Mouse (Mus musculus): ENCODE measurements around the gene Pik3c2a. TPM values are rescaled to one million over a fixed set of nuclear protein-coding genes. Genes with fewer than 3 reads are reported as not detected.
"Not testable (repeated sequence)": the region's sequence is repeated elsewhere in the genome, so short reads cannot be mapped to it uniquely, and the experiment has no call there.

The Pik3c2a gene
- polyA plus RNA-seq, 1 experiment = 8.7 TPM

GRCm38 (mm10) chr7:116392329-116392728 is 50.9 kb downstream of the Pik3c2a start:
- no peak for DNase-seq (ENCODE audit: low read depth)

- not testable (repeated sequence) for DNase-seq (ENCODE audit: low read depth)
Measured at GRCm38 (mm10) chr7:116387389-116387788, 55.9 kb downstream of the Pik3c2a start.

GRCm38 (mm10) chr7:116379181-116379580 is 64.1 kb downstream of the Pik3c2a start:
- DNase-seq (ENCODE audit: low read depth) = not testable (repeated sequence)

GRCm38 (mm10) chr7:116374284-116374683 is 69.0 kb downstream of the Pik3c2a start:
- no peak for DNase-seq (ENCODE audit: low read depth)

- DNase-seq (ENCODE audit: low read depth) = peak; percentile 37
Measured at GRCm38 (mm10) chr7:116336226-116336625, 107.0 kb downstream of the Pik3c2a start.

GRCm38 (mm10) chr7:116335133-116335532 is 108.1 kb downstream of the Pik3c2a start:
- no peak for DNase-seq (ENCODE audit: low read depth)

- no peak for DNase-seq (ENCODE audit: low read depth)
Measured at GRCm38 (mm10) chr7:116334669-116335038, 108.6 kb downstream of the Pik3c2a start.

- DNase-seq (ENCODE audit: low read depth) = peak; percentile 33
Measured at GRCm38 (mm10) chr7:116333713-116334668, 109.3 kb downstream of the Pik3c2a start, which contains the start of gene Rps13. TSS of gene Rps13 (minus strand) at chr7:116334195.

- no peak for DNase-seq (ENCODE audit: low read depth)
Measured at GRCm38 (mm10) chr7:116331246-116331645, 112.0 kb downstream of the Pik3c2a start.

- no peak for DNase-seq (ENCODE audit: low read depth)
Measured at GRCm38 (mm10) chr7:116329858-116330257, 113.4 kb downstream of the Pik3c2a start.

- DNase-seq (ENCODE audit: low read depth) = no peak
Measured at GRCm38 (mm10) chr7:116328777-116329176, 114.5 kb downstream of the Pik3c2a start.

GRCm38 (mm10) chr7:116327901-116328300 is 115.3 kb downstream of the Pik3c2a start:
- no peak for DNase-seq (ENCODE audit: low read depth)

GRCm38 (mm10) chr7:116323331-116323964 is 119.8 kb downstream of the Pik3c2a start:
- DNase-seq (ENCODE audit: low read depth) = no peak

- no peak for DNase-seq (ENCODE audit: low read depth)
Measured at GRCm38 (mm10) chr7:116309456-116309855, 133.8 kb downstream of the Pik3c2a start.

- DNase-seq (ENCODE audit: low read depth) = no peak
Measured at GRCm38 (mm10) chr7:116308632-116308991, 134.6 kb downstream of the Pik3c2a start.

GRCm38 (mm10) chr7:116307871-116308631 is 135.2 kb downstream of the Pik3c2a start, which contains the start of gene Plekha7:
TSS of gene Plekha7 (minus strand) at chr7:116308376.
- no peak for DNase-seq (ENCODE audit: low read depth)

GRCm38 (mm10) chr7:116307099-116307870 is 136.0 kb downstream of the Pik3c2a start:
- no peak for DNase-seq (ENCODE audit: low read depth)

GRCm38 (mm10) chr7:116306601-116307000 is 136.6 kb downstream of the Pik3c2a start:
- no peak for DNase-seq (ENCODE audit: low read depth)

GRCm38 (mm10) chr7:116301661-116302311 is 141.5 kb downstream of the Pik3c2a start:
- no peak for DNase-seq (ENCODE audit: low read depth)

- no peak for DNase-seq (ENCODE audit: low read depth)
Measured at GRCm38 (mm10) chr7:116301144-116301543, 142.1 kb downstream of the Pik3c2a start.

- no peak for DNase-seq (ENCODE audit: low read depth)
Measured at GRCm38 (mm10) chr7:116298851-116299250, 144.4 kb downstream of the Pik3c2a start.
